Mouse (Mus musculus): Measurements from ENCODE around the gene Rhot2.
A peak's percentile ranks its signal among the peaks of the same experiment; 100 is the strongest.
"Not testable (repeated sequence)": the region's sequence is repeated elsewhere in the genome, so short reads cannot be mapped to it uniquely, and the experiment has no call there.

The Rhot2 gene

GRCm38 (mm10) chr17:25874148-25874720, 29.6 kb upstream of the Rhot2 start:
- DNase-seq (ENCODE audit: low read depth): no peak

- no peak for DNase-seq (ENCODE audit: low read depth)
These were observed 28.9 kb upstream of the Rhot2 start for GRCm38 (mm10) chr17:25873405-25874147.

- DNase-seq (ENCODE audit: low read depth): no peak
These were observed 28.0 kb upstream of the Rhot2 start for GRCm38 (mm10) chr17:25872676-25873075.

GRCm38 (mm10) chr17:25871566-25871965, 26.9 kb upstream of the Rhot2 start:
- not testable (repeated sequence) for DNase-seq (ENCODE audit: low read depth)

GRCm38 (mm10) chr17:25869954-25870353, 25.3 kb upstream of the Rhot2 start:
- no peak for DNase-seq (ENCODE audit: low read depth)

- DNase-seq (ENCODE audit: low read depth): no peak
These were observed 24.8 kb upstream of the Rhot2 start for GRCm38 (mm10) chr17:25869498-25869897.

- peak; percentile 64 for DNase-seq (ENCODE audit: low read depth)
These were observed 24.0 kb upstream of the Rhot2 start, which contains the start of gene Mcrip2 for GRCm38 (mm10) chr17:25868601-25869191. TSS of gene Mcrip2 (minus strand) at chr17:25868764.

GRCm38 (mm10) chr17:25867836-25868600, 23.4 kb upstream of the Rhot2 start:
- DNase-seq (ENCODE audit: low read depth): no peak

- no peak for DNase-seq (ENCODE audit: low read depth)
These were observed 22.8 kb upstream of the Rhot2 start for GRCm38 (mm10) chr17:25867509-25867835.

GRCm38 (mm10) chr17:25866172-25866571, 21.5 kb upstream of the Rhot2 start:
- no peak for DNase-seq (ENCODE audit: low read depth)

GRCm38 (mm10) chr17:25865288-25865687, 20.6 kb upstream of the Rhot2 start:
- DNase-seq (ENCODE audit: low read depth): no peak

- DNase-seq (ENCODE audit: low read depth): no peak
These were observed 19.7 kb upstream of the Rhot2 start for GRCm38 (mm10) chr17:25864311-25864710.

- no peak for DNase-seq (ENCODE audit: low read depth)
These were observed 19.0 kb upstream of the Rhot2 start for GRCm38 (mm10) chr17:25863681-25864080.

GRCm38 (mm10) chr17:25861704-25862612, 17.3 kb upstream of the Rhot2 start:
- no peak for DNase-seq (ENCODE audit: low read depth)

- peak; percentile 81 for DNase-seq (ENCODE audit: low read depth)
These were observed 16.4 kb upstream of the Rhot2 start, which contains the start of gene Wdr90 for GRCm38 (mm10) chr17:25860832-25861703. TSS of gene Wdr90 (minus strand) at chr17:25861501.

GRCm38 (mm10) chr17:25860229-25860628, 15.6 kb upstream of the Rhot2 start:
- DNase-seq (ENCODE audit: low read depth): no peak

GRCm38 (mm10) chr17:25843636-25844395, 835 bp downstream of the Rhot2 start:
- no peak for DNase-seq (ENCODE audit: low read depth)

GRCm38 (mm10) chr17:25843122-25843521, 1.5 kb downstream of the Rhot2 start:
- no peak for DNase-seq (ENCODE audit: low read depth)

GRCm38 (mm10) chr17:25842509-25842908, 2.1 kb downstream of the Rhot2 start:
- DNase-seq (ENCODE audit: low read depth): no peak
